Mouse (Mus musculus): ENCODE measurements at regions not wholly inside any gene's neighbourhood (a gene's known extent, or its start where the extent isn't known, plus 50 kb on each side); places are given as distances from the start of the nearest gene placed in this dataset.

DNA sequence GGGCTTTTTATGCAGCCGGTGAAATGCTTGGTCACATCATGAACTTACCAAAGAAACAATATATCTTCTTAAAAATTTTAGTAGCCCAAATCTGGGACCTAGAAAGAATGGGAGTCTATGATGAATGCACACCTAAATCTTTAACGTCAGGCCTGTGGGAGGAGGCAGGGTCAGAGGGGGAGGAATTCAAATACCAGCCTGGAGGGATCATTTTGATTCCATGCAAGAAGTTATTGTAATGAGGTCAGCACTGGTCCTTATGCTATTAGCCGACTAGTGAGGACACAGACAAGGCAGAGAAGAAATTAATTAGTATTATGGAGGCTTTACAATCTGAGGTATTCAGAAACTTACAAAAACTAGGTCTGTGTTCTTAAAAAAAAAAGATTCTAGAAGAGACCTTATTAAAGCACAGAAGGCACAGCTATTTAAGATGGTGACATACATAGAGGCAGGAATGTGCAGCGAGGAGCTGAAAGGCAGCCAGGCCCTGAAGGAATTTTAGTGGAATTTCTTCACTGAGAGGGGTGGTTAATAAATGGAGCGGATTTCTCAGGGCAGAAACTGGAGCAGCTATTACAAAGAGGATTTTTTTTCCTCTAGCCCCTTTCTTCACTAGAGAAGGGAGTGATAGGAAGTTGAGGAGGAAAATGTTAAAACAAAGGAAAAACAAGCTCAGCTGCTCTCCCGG lies 95.7 kb upstream of the Rbms1 start:
- H3K4me1 ChIP-seq = peaks cover 29% of the 10 kb centered on the region
- H3K4me3 ChIP-seq (replicated peaks) = no peak overlapping the region
- H3K4me2 ChIP-seq = no peak overlapping the region
- H3K9ac ChIP-seq = no peak overlapping the region
- H3K36me3 ChIP-seq = no peaks in the 10 kb centered on the region
- ATAC-seq (replicated peaks; ENCODE audit: low FRiP score) = peak; percentile 62; the same call in 1 of the 2 replicates
- H3K27ac ChIP-seq = 0 out of 2 replicates have a peak overlapping the region, but pooled peaks have one; percentile 37
- no peaks in the 10 kb centered on the region for H3K27me3 ChIP-seq
- 21% methylated on average over 6 of the region's 6 CpGs for WGBS
- no peaks in the 10 kb centered on the region for H3K9me3 ChIP-seq (replicated peaks)

DNA sequence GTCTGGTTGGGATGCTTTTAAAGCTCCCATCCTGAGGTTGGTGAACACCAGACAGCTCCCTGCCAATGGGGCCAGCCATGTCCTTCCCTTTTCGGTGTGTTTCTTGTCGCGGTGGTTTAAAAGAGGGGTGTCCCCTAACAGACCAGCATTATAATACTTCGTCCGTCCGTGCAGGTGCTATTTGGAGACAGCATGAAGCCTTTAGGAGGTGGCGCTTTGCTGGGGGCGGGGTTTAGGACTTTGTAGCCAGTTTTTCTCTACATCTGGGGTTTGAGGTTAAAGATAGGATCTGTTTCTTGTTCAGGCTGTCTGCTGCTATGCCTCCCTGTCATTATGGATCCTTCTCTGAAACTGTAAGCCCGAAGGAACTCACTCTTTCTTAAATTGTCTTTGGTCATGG lies 89.3 kb upstream of the Rbms1 start:
- no peaks in the 10 kb centered on the region for H3K36me3 ChIP-seq
- no peak overlapping the region for H3K4me3 ChIP-seq (replicated peaks)
- WGBS = 68% methylated on average over 9 of the region's 9 CpGs
- H3K27ac ChIP-seq = no peak overlapping the region
- no peaks in the 10 kb centered on the region for H3K27me3 ChIP-seq
- no peaks in the 10 kb centered on the region for H3K9me3 ChIP-seq (replicated peaks)
- ATAC-seq (replicated peaks; ENCODE audit: low FRiP score) = no peak
- no peak overlapping the region for H3K4me2 ChIP-seq
- no peaks in the 10 kb centered on the region for H3K4me1 ChIP-seq
- no peak overlapping the region for H3K9ac ChIP-seq

DNA sequence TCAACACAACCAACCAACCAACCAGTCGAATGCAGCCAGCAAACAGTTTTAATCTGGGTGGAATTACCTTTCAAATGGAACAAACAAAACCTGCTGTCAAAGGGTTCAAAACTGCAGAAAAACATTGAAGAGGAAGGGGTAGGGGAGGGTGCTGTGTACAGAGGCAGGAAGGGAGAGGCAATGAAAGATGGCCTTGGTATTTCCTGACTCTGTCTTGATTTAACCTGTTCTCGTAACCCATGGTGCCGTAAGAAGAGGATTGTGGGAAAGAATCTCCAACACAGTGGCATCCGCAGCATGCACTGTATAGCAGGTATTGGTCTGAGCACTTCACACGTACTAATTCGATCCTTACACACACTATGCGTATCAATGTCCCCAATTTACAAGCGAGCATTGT lies 88.8 kb upstream of the Rbms1 start:
- Histone ChIP-seq H3K27me3 (no peaks in the 10 kb centered on the region), H3K4me2 (no peak overlapping the region), H3K4me1 (no peaks in the 10 kb centered on the region), H3K36me3 (no peaks in the 10 kb centered on the region), H3K27ac (no peak overlapping the region), H3K9me3 (replicated peaks) (no peaks in the 10 kb centered on the region), H3K4me3 (replicated peaks) (no peak overlapping the region), H3K9ac (no peak overlapping the region)
- WGBS = 82% methylated on average over 8 of the region's 8 CpGs
- ATAC-seq (replicated peaks; ENCODE audit: low FRiP score) = no peak

DNA sequence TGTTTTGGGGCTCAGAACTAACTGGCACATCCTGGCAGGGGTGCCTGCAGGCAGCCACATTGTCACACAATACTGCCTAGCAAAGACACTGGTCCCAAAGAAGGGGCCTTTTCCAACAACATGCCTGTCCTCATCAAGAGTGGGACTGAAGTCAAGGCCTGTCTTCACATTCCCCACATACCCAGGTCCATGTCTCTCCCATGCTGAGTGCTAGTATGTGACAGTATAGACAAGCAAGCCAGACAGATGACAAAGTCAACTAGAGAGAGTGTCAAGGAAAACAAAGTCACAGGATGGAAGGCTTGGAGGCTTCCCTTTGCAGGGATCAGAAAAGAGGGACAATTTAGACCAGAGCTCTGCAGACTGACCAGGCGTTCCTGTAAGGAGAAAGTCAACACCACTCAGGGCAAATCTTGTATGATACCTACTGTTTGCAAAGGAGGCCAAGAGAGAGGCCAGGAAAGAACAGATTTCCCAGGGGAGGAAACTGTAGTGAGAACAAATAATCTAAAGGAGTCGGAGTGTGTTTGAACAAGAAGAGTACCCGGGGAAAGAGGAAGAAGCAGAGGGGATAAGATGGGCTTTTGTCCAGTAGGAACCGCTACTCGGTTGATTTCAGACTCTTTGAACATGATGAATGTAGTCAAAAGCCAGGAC lies 83.2 kb upstream of the Rbms1 start:
- Histone ChIP-seq H3K4me2 (no peak overlapping the region), H3K9me3 (replicated peaks) (no peaks in the 10 kb centered on the region), H3K4me3 (replicated peaks) (no peak overlapping the region), H3K36me3 (no peaks in the 10 kb centered on the region), H3K27ac (no peak overlapping the region), H3K4me1 (no peaks in the 10 kb centered on the region), H3K9ac (no peak overlapping the region), H3K27me3 (no peaks in the 10 kb centered on the region)
- WGBS = 55% methylated on average over 5 of the region's 5 CpGs
- no peak for ATAC-seq (replicated peaks; ENCODE audit: low FRiP score)

DNA sequence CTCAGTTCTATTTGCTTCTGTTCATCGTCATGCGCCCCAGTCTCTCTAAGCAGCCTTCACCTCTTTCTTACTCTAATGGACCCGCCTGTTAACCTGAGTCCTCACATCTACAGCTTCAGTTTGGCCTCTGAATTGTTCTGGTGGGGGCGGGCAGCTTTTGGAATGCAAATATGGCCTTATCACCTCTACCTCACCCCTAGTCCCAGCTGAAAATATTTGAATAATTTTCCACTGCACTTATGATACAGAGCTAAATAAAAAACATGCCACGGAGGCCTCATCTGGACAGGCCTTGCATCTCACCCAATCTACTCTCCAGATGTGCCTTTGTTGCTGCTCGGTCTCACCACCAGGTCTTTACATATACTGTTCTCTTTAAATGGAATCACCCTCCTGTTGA lies 82.5 kb upstream of the Rbms1 start:
- ATAC-seq (replicated peaks; ENCODE audit: low FRiP score) = no peak
- no peak overlapping the region for H3K27ac ChIP-seq
- 89% methylated on average over 6 of the region's 6 CpGs for WGBS

DNA sequence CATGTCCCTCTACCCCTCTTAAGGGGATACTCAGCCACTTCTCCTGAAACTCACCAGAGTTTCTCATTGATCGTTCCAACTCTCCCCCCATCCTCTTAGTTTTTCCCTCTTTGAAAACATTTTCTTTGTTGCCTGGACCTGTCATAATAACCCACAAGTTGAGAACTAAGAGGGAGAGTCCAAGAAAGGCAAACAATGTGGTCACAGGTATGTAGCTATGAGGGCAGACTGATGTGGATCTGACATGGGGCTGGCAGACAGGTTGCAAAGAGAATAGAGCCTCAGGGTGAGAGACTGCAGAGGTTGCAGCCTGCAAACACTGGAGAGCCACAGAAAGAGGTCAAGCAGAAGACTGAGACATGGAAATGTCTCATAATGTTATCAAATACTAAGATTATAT lies 69.9 kb upstream of the Rbms1 start:
- Histone ChIP-seq H3K9ac (no peak overlapping the region), H3K4me1 (no peaks in the 10 kb centered on the region), H3K36me3 (no peaks in the 10 kb centered on the region), H3K27me3 (no peaks in the 10 kb centered on the region), H3K4me2 (no peak overlapping the region), H3K4me3 (replicated peaks) (no peak overlapping the region), H3K27ac (no peak overlapping the region), H3K9me3 (replicated peaks) (no peaks in the 10 kb centered on the region)
- ATAC-seq (replicated peaks; ENCODE audit: low FRiP score) = no peak
- WGBS = 97% methylated on average over 1 of the region's 1 CpGs

More for the DNA sequence above, 82.5 kb upstream of the Rbms1 start:
- H3K27me3 ChIP-seq = no peaks in the 10 kb centered on the region
- no peaks in the 10 kb centered on the region for H3K9me3 ChIP-seq (replicated peaks)
- H3K4me2 ChIP-seq = no peak overlapping the region
- H3K4me3 ChIP-seq (replicated peaks) = no peak overlapping the region
- no peak overlapping the region for H3K9ac ChIP-seq
- H3K36me3 ChIP-seq = no peaks in the 10 kb centered on the region
- H3K4me1 ChIP-seq = no peaks in the 10 kb centered on the region

DNA sequence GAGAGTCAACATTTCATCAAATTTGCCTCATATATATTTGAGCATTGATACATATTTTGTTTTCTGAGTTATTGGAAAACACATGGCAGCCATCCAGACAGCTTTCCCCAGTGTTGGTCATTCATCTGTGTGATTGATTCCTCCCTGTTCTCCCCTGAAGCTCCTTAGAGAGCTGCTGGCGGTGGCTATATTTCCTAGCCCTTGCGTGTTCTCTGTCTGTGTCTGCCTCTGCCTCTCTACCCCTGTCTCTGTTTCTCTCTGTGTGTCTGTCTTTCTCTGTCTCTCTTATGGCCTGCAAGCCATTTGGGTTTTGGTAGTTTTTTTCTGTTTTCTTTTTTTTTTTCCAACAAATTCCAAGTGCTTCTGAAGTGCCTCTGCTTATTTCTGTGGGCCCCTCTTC lies 66.7 kb upstream of the Rbms1 start:
- Histone ChIP-seq H3K4me1 (no peaks in the 10 kb centered on the region), H3K9ac (no peak overlapping the region), H3K27me3 (no peaks in the 10 kb centered on the region), H3K27ac (no peak overlapping the region), H3K4me2 (no peak overlapping the region), H3K36me3 (no peaks in the 10 kb centered on the region), H3K4me3 (replicated peaks) (no peak overlapping the region), H3K9me3 (replicated peaks) (no peaks in the 10 kb centered on the region)
- WGBS = 74% methylated on average over 2 of the region's 2 CpGs
- no peak for ATAC-seq (replicated peaks; ENCODE audit: low FRiP score)

DNA sequence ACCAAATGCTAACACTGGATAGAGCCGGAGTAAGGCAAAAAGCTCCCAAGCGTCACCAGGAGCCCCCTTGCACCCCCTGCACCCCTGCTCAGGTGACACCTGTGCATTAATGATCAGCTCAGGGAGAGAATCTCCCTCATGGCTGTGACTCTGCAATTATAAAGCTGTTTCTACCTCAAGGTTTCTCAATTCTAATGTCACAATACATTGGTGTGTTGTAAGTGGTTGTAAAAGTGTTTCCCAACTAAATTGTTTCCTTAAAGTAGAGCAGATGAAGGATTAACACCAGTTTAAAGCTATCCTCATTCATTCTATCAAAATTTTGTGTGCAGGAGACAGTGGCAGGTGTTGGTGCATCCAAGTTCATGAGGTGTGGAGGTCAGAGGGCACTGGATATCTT lies 65.6 kb upstream of the Rbms1 start:
- 88% methylated on average over 2 of the region's 2 CpGs for WGBS
- H3K4me2 ChIP-seq = no peak overlapping the region
- no peak overlapping the region for H3K4me3 ChIP-seq (replicated peaks)
- no peaks in the 10 kb centered on the region for H3K9me3 ChIP-seq (replicated peaks)
- no peaks in the 10 kb centered on the region for H3K27me3 ChIP-seq
- H3K4me1 ChIP-seq = no peaks in the 10 kb centered on the region
- no peak overlapping the region for H3K27ac ChIP-seq
- H3K9ac ChIP-seq = no peak overlapping the region
- H3K36me3 ChIP-seq = no peaks in the 10 kb centered on the region
- no peak for ATAC-seq (replicated peaks; ENCODE audit: low FRiP score)

DNA sequence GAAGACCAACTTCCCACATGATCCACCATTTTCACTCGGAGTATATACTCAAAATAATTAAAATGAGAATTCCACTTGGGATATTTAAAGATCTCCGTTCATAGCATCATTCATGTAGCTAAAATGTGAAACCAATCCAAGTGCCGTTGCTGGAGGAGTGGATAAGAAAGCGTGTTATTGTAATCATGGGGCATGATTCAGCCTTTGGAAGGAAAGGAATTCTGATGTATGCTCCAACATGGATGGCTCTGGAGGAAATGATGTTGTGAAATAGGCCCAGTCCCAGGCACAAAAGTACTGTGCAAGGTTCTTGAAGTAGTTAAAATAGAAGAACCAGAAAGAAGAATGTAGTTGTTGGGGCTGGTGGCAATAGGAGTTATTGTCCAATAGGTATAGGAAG lies 64.7 kb upstream of the Rbms1 start:
- Histone ChIP-seq H3K27me3 (no peaks in the 10 kb centered on the region), H3K4me1 (no peaks in the 10 kb centered on the region), H3K36me3 (no peaks in the 10 kb centered on the region), H3K9ac (no peak overlapping the region), H3K4me2 (no peak overlapping the region), H3K9me3 (replicated peaks) (no peaks in the 10 kb centered on the region), H3K27ac (no peak overlapping the region), H3K4me3 (replicated peaks) (no peak overlapping the region)
- 95% methylated on average over 4 of the region's 4 CpGs for WGBS
- ATAC-seq (replicated peaks; ENCODE audit: low FRiP score) = no peak

DNA sequence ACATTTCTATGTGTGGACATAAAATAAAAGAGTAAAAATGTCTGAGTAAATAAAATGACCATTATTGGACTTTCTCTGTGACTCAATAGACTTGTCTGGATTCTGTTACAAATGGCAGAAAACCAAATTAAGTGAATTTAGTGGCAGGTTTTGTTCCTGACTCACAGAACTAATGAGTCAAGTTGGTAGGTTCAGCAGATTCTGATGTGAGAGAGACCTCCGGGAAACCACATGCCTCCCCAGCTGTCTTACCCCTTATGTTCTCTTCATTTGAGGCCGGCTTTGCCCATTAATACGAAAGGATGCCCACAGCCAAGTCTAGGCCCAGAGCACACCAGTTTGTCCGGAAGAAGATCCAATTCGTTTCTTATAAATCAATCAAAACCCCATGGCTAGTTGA lies 59.4 kb upstream of the Rbms1 start:
- Histone ChIP-seq H3K27me3 (no peaks in the 10 kb centered on the region), H3K4me1 (no peaks in the 10 kb centered on the region), H3K9ac (no peak overlapping the region), H3K36me3 (no peaks in the 10 kb centered on the region), H3K9me3 (replicated peaks) (no peaks in the 10 kb centered on the region), H3K4me2 (no peak overlapping the region), H3K4me3 (replicated peaks) (no peak overlapping the region), H3K27ac (no peak overlapping the region)
- WGBS = 90% methylated on average over 5 of the region's 5 CpGs
- ATAC-seq (replicated peaks; ENCODE audit: low FRiP score) = no peak

DNA sequence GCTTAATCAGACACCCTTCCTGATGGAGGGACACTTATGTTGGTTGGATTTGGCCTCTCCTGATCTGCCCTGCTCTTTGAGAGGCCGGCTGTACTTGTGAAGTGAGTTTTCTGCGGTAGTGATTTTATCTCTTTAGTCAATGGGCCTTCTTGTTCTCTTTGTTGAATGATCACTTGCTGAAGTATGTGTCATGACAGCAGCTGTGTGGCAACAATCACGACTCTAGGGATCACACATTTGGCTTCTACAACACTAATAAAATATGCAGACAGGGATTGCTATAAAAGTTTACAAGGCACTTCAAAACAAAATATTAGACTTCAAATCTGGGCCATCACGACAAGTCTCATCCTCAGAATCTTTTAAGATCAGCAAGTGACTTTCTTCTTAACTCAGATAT lies 57.8 kb upstream of the Rbms1 start:
- ATAC-seq (replicated peaks; ENCODE audit: low FRiP score) = no peak
- no peak overlapping the region for H3K27ac ChIP-seq
- H3K9me3 ChIP-seq (replicated peaks) = no peaks in the 10 kb centered on the region
- H3K4me3 ChIP-seq (replicated peaks) = no peak overlapping the region
- no peaks in the 10 kb centered on the region for H3K36me3 ChIP-seq
- no peak overlapping the region for H3K9ac ChIP-seq
- H3K27me3 ChIP-seq = no peaks in the 10 kb centered on the region
- no peaks in the 10 kb centered on the region for H3K4me1 ChIP-seq
- H3K4me2 ChIP-seq = no peak overlapping the region
- WGBS = 57% methylated on average over 4 of the region's 4 CpGs

DNA sequence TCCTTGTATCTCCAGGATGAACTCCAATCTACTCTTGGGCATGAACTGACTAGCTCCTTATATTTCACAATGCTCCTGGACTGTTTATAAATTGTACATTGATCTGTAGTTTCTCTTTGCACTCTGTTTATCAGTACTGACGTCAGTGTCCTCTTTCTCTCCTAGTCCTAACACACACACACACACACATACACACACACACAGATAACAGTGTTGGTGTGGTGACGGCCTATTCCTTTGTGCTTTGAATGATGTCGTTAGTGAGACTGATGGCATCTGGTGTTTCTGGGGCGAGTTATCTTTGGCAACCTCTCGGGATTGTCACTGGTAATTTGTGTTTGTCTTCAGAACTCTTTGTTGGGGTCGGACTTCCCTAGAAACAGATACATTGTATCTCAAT lies 50.0 kb upstream of the Rbms1 start:
- H3K27me3 ChIP-seq = no peaks in the 10 kb centered on the region
- no peak overlapping the region for H3K4me3 ChIP-seq (replicated peaks)
- no peak overlapping the region for H3K27ac ChIP-seq
- H3K9ac ChIP-seq = no peak overlapping the region
- no peak for ATAC-seq (replicated peaks; ENCODE audit: low FRiP score)
- 36% methylated on average over 6 of the region's 6 CpGs for WGBS
- H3K9me3 ChIP-seq (replicated peaks) = no peaks in the 10 kb centered on the region
- no peak overlapping the region for H3K4me2 ChIP-seq
- no peaks in the 10 kb centered on the region for H3K36me3 ChIP-seq
- H3K4me1 ChIP-seq = no peaks in the 10 kb centered on the region
